Mouse (Mus musculus) liver, adult 2 months (tissue): ENCODE measurements at regions not wholly inside any gene's neighbourhood (a gene's known extent, or its start where the extent isn't known, plus 50 kb on each side); places are given as distances from the start of the nearest gene placed in this dataset.

Experiments
- CTCF ChIP-seq: fragments of 200-500 bp; IDR thresholded peaks from 2 replicates; pipeline ENCODE4 v1.5.1; 2011; ENCODE audit warnings: low read depth, low read length, control low read depth
- POLR2A ChIP-seq: fragments of 200-500 bp; IDR thresholded peaks from 2 replicates; pipeline ENCODE4 v1.6.1; 2011; ENCODE audit warnings: low read length, control low read depth; ENCODE audit not compliant: insufficient read depth; ENCODE audit errors: extremely low read depth

DNA sequence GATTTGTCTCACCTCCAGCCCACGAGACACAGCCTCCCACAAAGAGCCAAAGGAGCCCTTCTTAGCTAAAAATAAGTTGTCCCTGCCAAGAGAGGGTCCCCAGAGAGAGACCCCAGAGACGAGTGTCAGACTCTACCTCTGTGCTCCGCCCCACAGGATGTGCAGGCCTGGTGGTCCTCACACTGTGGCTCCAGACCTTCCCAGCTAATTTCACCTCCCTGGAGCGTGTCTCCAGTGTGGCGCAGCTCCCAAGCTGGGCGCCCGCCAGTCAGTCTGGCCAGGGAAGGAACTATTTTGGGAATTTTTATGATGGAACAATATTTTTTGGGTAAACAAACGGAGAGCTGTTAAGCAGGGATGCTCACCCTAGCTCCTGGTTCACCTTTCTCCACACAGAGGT lies 50.8 kb upstream of the Jdp2 start:
- TF ChIP-seq CTCF = no peak
- TF ChIP-seq POLR2A = no peak
